Mouse (Mus musculus) hindbrain, embryonic 14.5 days (tissue): ENCODE results near the gene Papolb. TPM values are rescaled to one million over a fixed set of nuclear protein-coding genes. Genes with fewer than 3 reads are reported as not detected.

Experiments
- ATAC-seq: fragments of 200-750 bp; cut with Nextera tagmentation; 2 replicates; pipeline ENCODE4 v1.8.0; 2017; ENCODE audit warnings: moderate number of reproducible peaks, mild to moderate bottlenecking, moderate TSS enrichment, moderate library complexity; ENCODE audit not compliant: low FRiP score
- DNase-seq: peaks from one replicate; pipeline ENCODE4 v3.0.0-alpha.2; 2015; ENCODE audit warnings: low spot score
- H3K27ac ChIP-seq: fragments of 300-500 bp; sonication (generic); 2 replicates; pipeline ENCODE4 v1.5.1; 2014; ENCODE audit warnings: mild to moderate bottlenecking, moderate library complexity
- H3K27me3 ChIP-seq: fragments of 300-500 bp; sonication (generic); 2 replicates; pipeline ENCODE4 v1.6.1; 2014; ENCODE audit warnings: mild to moderate bottlenecking, low read length, mixed read lengths; ENCODE audit not compliant: control insufficient read depth, insufficient read depth
- H3K36me3 ChIP-seq: fragments of 300-500 bp; sonication (generic); replicated peaks from 2 replicates; pipeline ENCODE4 v1.6.1; 2014; ENCODE audit not compliant: control insufficient read depth, insufficient read depth
- H3K4me1 ChIP-seq: fragments of 300-500 bp; sonication (generic); replicated peaks from 2 replicates; pipeline ENCODE4 v1.6.1; 2014; ENCODE audit warnings: antibody characterized with exemption, low read length, mixed read lengths; ENCODE audit not compliant: control insufficient read depth, insufficient read depth
- H3K4me2 ChIP-seq: fragments of 300-500 bp; sonication (generic); replicated peaks from 2 replicates; pipeline ENCODE4 v1.6.1; 2014; ENCODE audit warnings: mild to moderate bottlenecking, moderate library complexity
- H3K4me3 ChIP-seq: fragments of 300-500 bp; sonication (generic); replicated peaks from 2 replicates; pipeline ENCODE4 v1.5.1; 2014; ENCODE audit warnings: mild to moderate bottlenecking, low read length
- H3K9ac ChIP-seq: fragments of 300-500 bp; sonication (generic); 2 replicates; pipeline ENCODE4 v1.6.1; 2014
- H3K9me3 ChIP-seq: fragments of 300-500 bp; sonication (generic); 2 replicates; pipeline ENCODE4 v1.6.1; 2016; ENCODE audit warnings: low read length; ENCODE audit not compliant: control insufficient read depth
- WGBS: fragments of 180-500 bp; shearing (Covaris S2); extraction: QIAGEN DNeasy Blood & Tissue Kit; methylation state at CpG from one replicate; pipeline ENCODE4 v1.1.7; 2014; 5-methylcytosine and 5-hydroxymethylcytosine counted together
- polyA plus RNA-seq: library from polyadenylated mRNA; unstranded; fragments of >200 nt; fragmentation: Nextera tagmentation; extraction: Ambion mirVana; gene quantifications from 2 replicates; pipeline ENCODE4 v1.2.1, GENCODE M21; 2014

Papolb gene
- polyA plus RNA-seq, 1 experiment from 2014 or later, result 0.25 TPM

DNA sequence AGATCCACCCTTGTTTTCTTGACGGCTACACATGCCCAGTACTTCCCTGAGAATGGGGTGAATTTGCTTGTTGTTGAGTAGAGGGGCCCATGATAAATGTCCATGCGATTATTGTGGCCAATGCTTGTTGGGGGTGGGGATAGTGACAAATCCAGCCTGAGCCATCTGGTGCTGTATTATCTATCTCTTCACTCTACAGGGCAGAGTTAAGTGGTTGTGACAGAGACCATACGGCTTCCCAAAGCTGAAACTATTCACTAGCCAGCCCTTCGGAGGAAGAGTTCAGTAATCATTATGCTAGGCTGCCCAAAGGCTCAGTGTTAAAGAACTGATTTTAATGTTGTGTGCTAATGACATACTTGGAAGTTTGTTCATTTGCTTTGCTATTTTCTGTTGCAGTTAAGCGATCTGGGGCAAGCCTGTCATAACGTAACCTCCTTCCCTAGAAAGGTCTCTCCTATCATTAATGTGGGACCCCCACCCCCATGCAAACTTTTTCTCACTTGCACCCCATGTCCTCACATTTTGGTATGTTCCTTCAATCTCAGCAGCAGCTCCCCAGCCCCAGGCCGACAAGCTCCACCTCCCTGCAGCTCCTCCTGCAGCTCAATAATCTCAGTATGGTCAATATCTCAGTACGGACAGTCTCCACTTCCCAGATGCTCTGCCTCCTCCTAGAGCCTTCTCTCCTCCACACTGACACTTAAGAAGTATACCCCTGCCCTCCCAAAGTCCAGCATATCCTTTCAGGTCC is 5.0 kb downstream of the Papolb start:
- DNase-seq (no peak), ATAC-seq (no peak)
- Histone ChIP-seq H3K9me3 (no peaks in the 10 kb centered on the region), H3K4me3 (no peak overlapping the region), H3K4me2 (no peak overlapping the region), H3K36me3 (no peaks in the 10 kb centered on the region), H3K4me1 (no peaks in the 10 kb centered on the region), H3K27me3 (no peaks in the 10 kb centered on the region), H3K9ac (no peak overlapping the region), H3K27ac (no peak overlapping the region)
- WGBS, result 69% methylated on average over 8 of the region's 8 CpGs

DNA sequence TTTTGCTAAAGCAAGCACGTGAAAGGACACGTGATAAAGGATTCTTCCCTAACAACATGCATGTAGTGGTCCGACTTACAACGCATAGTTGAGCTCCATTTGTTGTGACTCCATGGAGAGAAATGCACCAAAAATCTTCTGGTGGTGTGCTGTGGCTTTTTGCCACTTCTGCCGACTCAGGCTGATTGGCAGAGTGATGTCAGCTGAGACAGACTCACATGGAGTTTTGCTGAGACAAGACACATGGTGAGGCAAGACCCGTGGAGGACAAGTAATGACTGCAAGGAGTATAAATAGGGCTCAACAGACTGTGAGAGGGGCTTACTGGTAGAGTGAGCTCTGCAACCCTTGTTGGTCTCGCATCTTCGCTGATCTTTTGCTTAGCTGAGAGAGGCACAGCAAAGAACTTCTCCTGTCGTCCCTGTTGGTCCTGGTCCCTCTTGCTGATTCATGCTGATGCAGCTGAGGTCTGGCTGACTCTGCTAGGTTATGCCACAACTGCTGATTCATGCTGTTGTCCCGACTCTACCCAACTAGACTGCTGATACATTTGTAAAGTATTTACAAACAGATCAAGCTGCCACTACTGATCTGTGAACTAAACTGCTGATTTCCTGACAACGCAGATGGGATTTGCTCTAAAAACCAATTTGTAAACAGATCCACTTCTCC is 8.5 kb downstream of the Papolb start:
- H3K4me2 ChIP-seq, result no peak overlapping the region
- H3K4me3 ChIP-seq, result no peak overlapping the region
- ATAC-seq (no peak), DNase-seq (no peak)
- no peaks in the 10 kb centered on the region for H3K9me3 ChIP-seq
- H3K27me3 ChIP-seq, result no peaks in the 10 kb centered on the region
- H3K36me3 ChIP-seq, result no peaks in the 10 kb centered on the region
- WGBS, result 88% methylated on average over 11 of the region's 11 CpGs
- no peak overlapping the region for H3K9ac ChIP-seq
- H3K4me1 ChIP-seq, result no peaks in the 10 kb centered on the region
- H3K27ac ChIP-seq, result no peak overlapping the region

DNA sequence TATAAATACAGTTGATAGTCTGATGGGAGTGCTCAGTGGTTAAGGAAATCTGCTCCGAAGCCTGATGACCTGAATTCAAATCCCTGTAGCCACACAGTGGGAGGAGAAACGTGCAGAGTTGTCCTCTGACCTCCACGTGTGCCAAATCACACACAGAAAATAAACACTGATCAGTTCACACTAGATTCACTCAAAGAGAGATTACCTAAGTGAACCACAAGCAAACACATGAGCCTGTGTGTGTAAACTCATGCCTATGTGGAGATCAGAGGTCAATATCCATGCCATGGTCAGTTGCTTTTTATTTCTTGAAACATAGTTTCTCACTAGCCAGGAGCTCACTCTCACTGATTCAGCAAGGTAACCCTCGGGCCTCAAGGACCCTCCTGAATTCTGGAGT is 9.5 kb downstream of the Papolb start:
- no peak for ATAC-seq
- no peak for DNase-seq
- Histone ChIP-seq H3K4me2 (no peak overlapping the region), H3K9ac (no peak overlapping the region), H3K9me3 (no peaks in the 10 kb centered on the region), H3K36me3 (no peaks in the 10 kb centered on the region), H3K4me3 (no peak overlapping the region), H3K27me3 (no peaks in the 10 kb centered on the region), H3K27ac (no peak overlapping the region), H3K4me1 (no peaks in the 10 kb centered on the region)
- 85% methylated on average over 4 of the region's 4 CpGs for WGBS

DNA sequence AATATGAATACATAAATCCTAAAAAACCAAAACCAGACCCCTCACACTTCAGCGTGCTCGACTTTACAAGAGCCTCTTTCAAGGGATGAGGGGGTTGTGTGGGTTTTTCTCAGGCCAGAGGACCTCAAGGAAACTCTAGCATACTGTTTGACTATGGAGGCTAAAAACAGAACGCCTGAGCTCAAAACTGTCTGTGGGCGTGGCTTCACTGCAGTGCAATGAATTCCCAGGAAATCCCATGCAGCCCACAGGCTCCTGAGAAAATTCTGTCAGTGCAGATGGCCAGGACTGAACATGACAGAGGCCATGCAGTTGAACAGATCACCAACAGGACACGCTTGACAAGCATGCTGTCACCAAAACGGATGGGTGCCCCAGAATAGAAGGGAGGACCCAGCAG is 10.9 kb downstream of the Papolb start:
- Histone ChIP-seq H3K27me3 (no peaks in the 10 kb centered on the region), H3K36me3 (no peaks in the 10 kb centered on the region), H3K4me3 (no peak overlapping the region), H3K4me1 (no peaks in the 10 kb centered on the region), H3K9ac (no peak overlapping the region), H3K4me2 (no peak overlapping the region), H3K27ac (no peak overlapping the region), H3K9me3 (no peaks in the 10 kb centered on the region)
- ATAC-seq, result no peak
- 67% methylated on average over 6 of the region's 6 CpGs for whole genome bisulfite sequencing
- no peak for DNase-seq

DNA sequence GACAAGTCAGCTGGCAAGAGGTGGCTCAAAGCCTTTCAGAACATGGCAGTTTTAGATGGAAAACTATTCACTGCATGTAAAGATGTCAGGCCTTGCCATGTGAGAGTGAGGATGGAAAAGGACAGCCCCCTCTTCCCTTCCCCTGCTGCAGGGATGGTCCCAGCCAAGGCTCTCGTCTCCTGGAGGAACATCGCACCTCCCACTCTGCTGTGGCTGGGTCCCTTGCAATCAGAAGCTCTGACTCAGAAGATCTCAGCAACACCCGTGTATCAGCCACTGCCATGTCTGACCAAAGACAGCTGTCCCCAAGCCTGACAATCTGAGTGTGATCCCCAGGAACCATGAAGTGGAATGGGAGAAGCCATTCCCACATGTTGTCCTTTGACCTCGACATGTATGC is 17.8 kb downstream of the Papolb start:
- H3K27ac ChIP-seq, result no peak overlapping the region
- H3K4me1 ChIP-seq, result peaks cover 20% of the 10 kb centered on the region
- 85% methylated on average over 4 of the region's 4 CpGs for WGBS
- DNase-seq (no peak), ATAC-seq (no peak)
- H3K36me3 ChIP-seq, result no peaks in the 10 kb centered on the region
- no peak overlapping the region for H3K9ac ChIP-seq
- no peaks in the 10 kb centered on the region for H3K27me3 ChIP-seq
- no peak overlapping the region for H3K4me3 ChIP-seq
- H3K4me2 ChIP-seq, result no peak overlapping the region
- H3K9me3 ChIP-seq, result no peaks in the 10 kb centered on the region

- H3K27me3 ChIP-seq, result no peaks in the 10 kb centered on the region
- H3K27ac ChIP-seq, result peak overlapping the region; percentile 90
- peaks cover 5% of the 10 kb centered on the region; the same call in 1 of the 2 replicates for H3K36me3 ChIP-seq
- DNase-seq, result no peak
- no peaks in the 10 kb centered on the region for H3K9me3 ChIP-seq
- H3K4me3 ChIP-seq, result no peak overlapping the region
- no peak for ATAC-seq
- peak overlapping the region; percentile 69 for H3K9ac ChIP-seq
- H3K4me1 ChIP-seq, result peaks cover 20% of the 10 kb centered on the region
- peak overlapping the region; percentile 54; the same call in 1 of the 2 replicates for H3K4me2 ChIP-seq
- 47% methylated on average over 7 of the region's 7 CpGs for WGBS
These were observed 19.8 kb downstream of the Papolb start for GRCm38 (mm10) chr5:142510061-142510414.

DNA sequence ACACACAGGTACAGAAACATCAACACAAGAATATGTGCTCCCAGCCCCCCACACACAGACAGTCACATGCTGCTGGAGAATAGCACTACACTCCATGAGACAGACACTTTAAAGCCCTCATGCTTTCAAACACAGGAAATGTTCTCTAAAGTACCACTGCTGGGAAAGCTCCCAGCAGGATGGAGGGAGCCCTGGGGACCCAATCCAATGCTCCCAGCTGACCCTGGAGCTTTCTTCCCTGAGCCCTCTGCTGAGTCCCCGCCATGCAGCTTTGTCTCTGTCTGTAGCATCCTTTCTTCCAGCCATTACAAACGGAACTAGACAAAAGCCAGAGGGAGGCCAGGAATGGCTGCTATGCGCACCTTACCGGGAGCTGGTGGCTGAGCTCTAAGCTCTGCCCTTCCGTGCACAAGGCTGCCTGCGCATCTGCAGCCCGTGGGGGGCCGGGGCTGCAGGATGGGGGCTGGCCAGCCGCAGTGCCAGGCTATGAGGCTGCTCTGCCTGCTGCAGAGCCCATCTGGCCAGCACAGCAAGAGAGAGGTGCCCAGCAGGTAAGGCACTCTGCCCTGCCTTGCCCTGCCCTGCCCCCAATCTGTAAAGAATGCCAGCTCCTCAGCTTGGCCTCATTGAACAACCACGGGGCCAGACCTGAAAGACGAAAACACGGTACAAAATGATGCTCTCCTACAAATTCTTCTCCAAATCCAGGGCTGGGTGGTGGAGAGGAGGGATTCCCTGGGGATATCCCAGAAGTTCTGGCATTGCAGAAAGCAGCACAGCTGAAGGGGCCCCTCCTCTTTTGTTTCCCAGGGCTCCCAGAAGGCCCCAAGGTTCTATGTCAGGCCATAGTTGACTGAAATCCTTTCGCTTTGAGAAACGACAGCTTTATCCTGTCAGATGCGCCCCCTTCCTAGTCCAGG is 20.5 kb downstream of the Papolb start:
- Histone ChIP-seq H3K4me1 (peaks cover 20% of the 10 kb centered on the region), H3K9me3 (no peaks in the 10 kb centered on the region), H3K4me3 (peak overlapping the region; percentile 18), H3K4me2 (peak overlapping the region; percentile 54), H3K36me3 (peaks cover 5% of the 10 kb centered on the region; the same call in 1 of the 2 replicates), H3K27me3 (no peaks in the 10 kb centered on the region), H3K9ac (peak overlapping the region; percentile 69), H3K27ac (peak overlapping the region; percentile 90)
- DNase-seq, result peak; percentile 30
- WGBS, result 7% methylated on average over 15 of the region's 15 CpGs
- peak; percentile 61 for ATAC-seq

DNA sequence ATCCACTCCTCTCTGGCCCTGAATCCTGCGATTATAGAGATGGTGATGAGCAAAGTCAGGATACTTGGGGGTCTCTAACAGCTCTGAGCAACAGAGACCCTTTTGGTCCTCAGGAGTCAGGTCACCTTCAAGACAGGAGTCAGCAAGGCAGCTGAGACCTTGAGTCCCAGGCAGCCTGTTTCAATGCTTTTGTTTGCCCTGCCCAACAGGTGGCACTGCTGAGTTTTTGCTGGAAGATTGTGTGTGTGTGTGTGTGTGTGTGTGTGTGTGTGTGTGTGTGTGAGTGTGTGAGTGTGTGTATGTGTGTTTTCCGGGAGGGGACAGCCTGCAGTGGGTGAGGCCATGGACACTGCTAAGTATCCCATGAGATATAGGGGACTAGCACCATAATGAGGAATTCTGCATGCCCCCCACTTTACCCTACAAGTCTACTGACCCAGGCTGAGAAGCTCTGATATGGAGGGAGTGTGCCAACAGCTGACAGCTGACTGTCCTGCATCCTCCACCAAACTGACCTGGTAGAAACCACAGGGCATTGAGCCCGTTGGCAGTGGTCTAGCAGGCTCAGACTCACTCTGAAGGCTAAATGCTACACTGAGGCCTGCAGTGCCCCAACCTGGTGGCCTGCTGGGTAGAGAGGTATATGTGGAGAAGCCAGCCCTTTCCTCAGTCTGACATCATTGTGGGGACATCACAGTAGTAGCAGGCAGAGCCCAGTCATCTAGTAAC is 24.0 kb downstream of the Papolb start:
- Histone ChIP-seq H3K4me1 (peaks cover 20% of the 10 kb centered on the region), H3K9me3 (no peaks in the 10 kb centered on the region), H3K36me3 (peaks cover 11% of the 10 kb centered on the region; the same call in 1 of the 2 replicates), H3K4me3 (no peak overlapping the region), H3K4me2 (0 out of 2 replicates have a peak overlapping the region, but pooled peaks have one; percentile 10), H3K27me3 (no peaks in the 10 kb centered on the region), H3K9ac (no peak overlapping the region), H3K27ac (no peak overlapping the region)
- WGBS, result 79% methylated on average over 3 of the region's 3 CpGs
- DNase-seq (no peak), ATAC-seq (no peak)
